Comparison of ENCODE assay signal across 12 mouse cellular contexts in genomic region chr2:145817195-145817594, GRCm38 (mm10).
"Had no signal": no experiment of that assay in that cellular context is flagged by ENCODE, and none has a peak within 500 bp of the region (broad histone marks: within the 10 kb centered on the region; RNA-seq: fewer than 3 reads in every experiment).

No protein-coding gene starts in this region.

- H3K4me1 ChIP-seq: limb, embryonic 12.5 days; liver, embryonic 13.5 days had no signal

- H3K27me3 ChIP-seq: limb, embryonic 12.5 days; limb, embryonic 15.5 days; liver, embryonic 13.5 days had no signal

- DNase-seq: kidney, postnatal 14 days; kidney, postnatal 4 days; left cerebral cortex, postnatal 4 days; liver, embryonic 13.5 days; lung, adult 2 months; lung, postnatal 14 days; lung, postnatal 4 days; midbrain, embryonic 14.5 days; thymus, postnatal 25 days had no signal

- H3K27ac ChIP-seq: limb, embryonic 12.5 days; limb, embryonic 15.5 days; liver, embryonic 13.5 days had no signal

- H3K36me3 ChIP-seq: limb, embryonic 15.5 days; liver, embryonic 13.5 days had no signal

- H3K4me2 ChIP-seq: limb, embryonic 12.5 days; limb, embryonic 15.5 days; liver, embryonic 13.5 days; midbrain, embryonic 11.5 days had no signal

- H3K4me3 ChIP-seq: limb, embryonic 12.5 days; limb, embryonic 15.5 days; liver, embryonic 13.5 days had no signal

- H3K9me3 ChIP-seq: liver, embryonic 13.5 days had no signal

- H3K9ac ChIP-seq: limb, embryonic 12.5 days; limb, embryonic 15.5 days; liver, embryonic 13.5 days had no signal
